Mouse (Mus musculus) limb, embryonic 15.5 days (tissue): ENCODE measurements around the gene Gm9913. TPM values are rescaled to one million over a fixed set of nuclear protein-coding genes. Genes with fewer than 3 reads are reported as not detected.
A peak's percentile ranks its signal among the peaks of the same experiment; 100 is the strongest.

Experiments used
- ATAC-seq: fragments of 200-750 bp; cut with Nextera tagmentation; 2 replicates; pipeline ENCODE4 v1.8.0; 2017; ENCODE audit warnings: low read depth, moderate TSS enrichment; ENCODE audit not compliant: insufficient number of reproducible peaks, low FRiP score, low TSS enrichment
- H3K27ac ChIP-seq: fragments of 300-500 bp; sonication (generic); 2 replicates; pipeline ENCODE4 v1.5.1; 2015; ENCODE audit warnings: moderate library complexity, mild to moderate bottlenecking, inconsistent platforms
- H3K27me3 ChIP-seq: fragments of 300-500 bp; sonication (generic); 2 replicates; pipeline ENCODE4 v1.6.1; 2015; ENCODE audit warnings: inconsistent platforms
- H3K36me3 ChIP-seq: fragments of 300-500 bp; sonication (generic); 2 replicates; pipeline ENCODE4 v1.6.1; 2015; ENCODE audit warnings: inconsistent platforms
- H3K4me1 ChIP-seq: fragments of 300-500 bp; sonication (generic); 2 replicates; pipeline ENCODE4 v1.6.1; 2015; ENCODE audit warnings: inconsistent platforms
- H3K4me2 ChIP-seq: fragments of 300-500 bp; sonication (generic); 2 replicates; pipeline ENCODE4 v1.6.1; 2015; ENCODE audit warnings: mild to moderate bottlenecking, inconsistent platforms
- H3K4me3 ChIP-seq: fragments of 300-500 bp; sonication (generic); 2 replicates; pipeline ENCODE4 v1.5.1; 2015; ENCODE audit warnings: mild to moderate bottlenecking, inconsistent platforms
- H3K9ac ChIP-seq: fragments of 300-500 bp; sonication (generic); 2 replicates; pipeline ENCODE4 v1.6.1; 2015; ENCODE audit warnings: inconsistent platforms
- H3K9me3 ChIP-seq: fragments of 300-500 bp; sonication (generic); 2 replicates; pipeline ENCODE4 v1.6.1; 2016; ENCODE audit warnings: inconsistent platforms
- WGBS: fragments of 180-500 bp; shearing (Covaris S2); methylation state at CpG from one replicate; pipeline ENCODE4 v1.1.7; 2015; 5-methylcytosine and 5-hydroxymethylcytosine counted together
- polyA plus RNA-seq: library from polyadenylated mRNA; unstranded; fragments of >200 nt; fragmentation: Nextera tagmentation; extraction: Ambion mirVana; gene quantifications from 2 replicates; pipeline ENCODE4 v1.2.1, GENCODE M21; 2015

Gm9913 gene
- polyA plus RNA-seq, 1 experiment from 2014 or later, result 0.33 TPM

GRCm38 (mm10) chr2:125526566-125526965, 21.7 kb downstream of the Gm9913 start:
- no peaks in the 10 kb centered on the region for H3K9me3 ChIP-seq
- 81% methylated on average over 5 of the region's 5 CpGs for WGBS
- no peak overlapping the region for H3K4me3 ChIP-seq
- ATAC-seq, result no peak
- no peaks in the 10 kb centered on the region for H3K4me1 ChIP-seq
- H3K27me3 ChIP-seq, result no peaks in the 10 kb centered on the region
- no peak overlapping the region for H3K4me2 ChIP-seq
- no peak overlapping the region for H3K27ac ChIP-seq
- H3K36me3 ChIP-seq, result no peaks in the 10 kb centered on the region
- H3K9ac ChIP-seq, result no peak overlapping the region

GRCm38 (mm10) chr2:125530665-125531064, 25.8 kb downstream of the Gm9913 start:
- no peaks in the 10 kb centered on the region for H3K9me3 ChIP-seq
- no peak overlapping the region for H3K27ac ChIP-seq
- no peak overlapping the region for H3K9ac ChIP-seq
- peak; percentile 65; the same call in 1 of the 2 replicates for ATAC-seq
- no peaks in the 10 kb centered on the region for H3K4me1 ChIP-seq
- no peak overlapping the region for H3K4me2 ChIP-seq
- no peak overlapping the region for H3K4me3 ChIP-seq
- H3K27me3 ChIP-seq, result no peaks in the 10 kb centered on the region
- WGBS, result 63% methylated on average over 6 of the region's 6 CpGs
- H3K36me3 ChIP-seq, result no peaks in the 10 kb centered on the region

- 89% methylated on average over 3 of the region's 3 CpGs for WGBS
- Histone ChIP-seq H3K9me3 (no peaks in the 10 kb centered on the region), H3K27ac (no peak overlapping the region), H3K36me3 (no peaks in the 10 kb centered on the region), H3K4me3 (no peak overlapping the region), H3K4me1 (no peaks in the 10 kb centered on the region), H3K27me3 (no peaks in the 10 kb centered on the region), H3K9ac (no peak overlapping the region), H3K4me2 (no peak overlapping the region)
- ATAC-seq, result no peak
Observed at GRCm38 (mm10) chr2:125539640-125540039, 34.8 kb downstream of the Gm9913 start.

- Histone ChIP-seq H3K4me3 (no peak overlapping the region), H3K27me3 (no peaks in the 10 kb centered on the region), H3K9ac (no peak overlapping the region), H3K4me2 (no peak overlapping the region), H3K27ac (no peak overlapping the region), H3K9me3 (no peaks in the 10 kb centered on the region), H3K4me1 (no peaks in the 10 kb centered on the region), H3K36me3 (no peaks in the 10 kb centered on the region)
- 68% methylated on average over 7 of the region's 7 CpGs for WGBS
- ATAC-seq, result no peak
Observed at GRCm38 (mm10) chr2:125540579-125540978, 35.7 kb downstream of the Gm9913 start.

GRCm38 (mm10) chr2:125541451-125541850, 36.6 kb downstream of the Gm9913 start:
- Histone ChIP-seq H3K36me3 (no peaks in the 10 kb centered on the region), H3K9ac (no peak overlapping the region), H3K4me1 (no peaks in the 10 kb centered on the region), H3K27ac (no peak overlapping the region), H3K4me2 (no peak overlapping the region), H3K4me3 (no peak overlapping the region), H3K27me3 (no peaks in the 10 kb centered on the region), H3K9me3 (no peaks in the 10 kb centered on the region)
- no peak for ATAC-seq
- 80% methylated on average over 7 of the region's 7 CpGs for WGBS

- Histone ChIP-seq H3K9me3 (no peaks in the 10 kb centered on the region), H3K36me3 (no peaks in the 10 kb centered on the region), H3K27ac (no peak overlapping the region), H3K9ac (no peak overlapping the region), H3K4me3 (no peak overlapping the region), H3K4me2 (no peak overlapping the region), H3K4me1 (no peaks in the 10 kb centered on the region), H3K27me3 (no peaks in the 10 kb centered on the region)
- ATAC-seq, result no peak
- WGBS, result 60% methylated on average over 1 of the region's 1 CpGs
Observed at GRCm38 (mm10) chr2:125543646-125544045, 38.8 kb downstream of the Gm9913 start.

- ATAC-seq, result no peak
- Histone ChIP-seq H3K36me3 (no peaks in the 10 kb centered on the region), H3K4me1 (no peaks in the 10 kb centered on the region), H3K27ac (no peak overlapping the region), H3K9me3 (no peaks in the 10 kb centered on the region), H3K9ac (no peak overlapping the region), H3K27me3 (no peaks in the 10 kb centered on the region), H3K4me2 (no peak overlapping the region), H3K4me3 (no peak overlapping the region)
- WGBS, result 57% methylated on average over 3 of the region's 3 CpGs
Observed at GRCm38 (mm10) chr2:125544986-125545385, 40.1 kb downstream of the Gm9913 start.

- Histone ChIP-seq H3K9ac (no peak overlapping the region), H3K36me3 (no peaks in the 10 kb centered on the region), H3K27me3 (no peaks in the 10 kb centered on the region), H3K4me2 (no peak overlapping the region), H3K4me1 (peaks cover 4% of the 10 kb centered on the region; the same call in 1 of the 2 replicates), H3K9me3 (no peaks in the 10 kb centered on the region), H3K4me3 (no peak overlapping the region), H3K27ac (no peak overlapping the region)
- no peak for ATAC-seq
- 17% methylated on average over 1 of the region's 1 CpGs for WGBS
Observed at GRCm38 (mm10) chr2:125548806-125549578, 44.1 kb downstream of the Gm9913 start.

- ATAC-seq, result no peak
Observed at GRCm38 (mm10) chr2:125555830-125556229, 50.9 kb downstream of the Gm9913 start.

More at GRCm38 (mm10) chr2:125555830-125556229, 50.9 kb downstream of the Gm9913 start:
- H3K27ac ChIP-seq, result no peak overlapping the region
- H3K4me3 ChIP-seq, result no peak overlapping the region
- no peak overlapping the region for H3K9ac ChIP-seq
- H3K9me3 ChIP-seq, result no peaks in the 10 kb centered on the region
- peaks cover 4% of the 10 kb centered on the region; the same call in 1 of the 2 replicates for H3K4me1 ChIP-seq
- H3K4me2 ChIP-seq, result no peak overlapping the region
- WGBS, result 65% methylated on average over 6 of the region's 6 CpGs
- H3K27me3 ChIP-seq, result no peaks in the 10 kb centered on the region
- H3K36me3 ChIP-seq, result no peaks in the 10 kb centered on the region

Other genes starting within 250 kb of the Gm9913 start
- 30.3 and 31.2 TPM in 2 replicates for gene Fbn1, start 2.9 kb downstream of the Gm9913 start, polyA plus RNA-seq
- 6.3 and 6.6 TPM in 2 replicates for gene Cep152, start 120.0 kb downstream of the Gm9913 start, polyA plus RNA-seq
- 145 and 190 TPM in 2 replicates for gene Eid1, start 168.0 kb downstream of the Gm9913 start, polyA plus RNA-seq
- 1.8 TPM in 2 replicates for gene Shc4, start 219.1 kb downstream of the Gm9913 start, polyA plus RNA-seq